Mouse (Mus musculus): Measurements from ENCODE around the gene Fnbp1l. TPM values are rescaled to one million over a fixed set of nuclear protein-coding genes. Genes with fewer than 3 reads are reported as not detected.

Fnbp1l gene
- total RNA-seq (2017) = 2.2 and 2.7 TPM in 2 replicates

- ATAC-seq (ENCODE audit: extremely low read depth, insufficient number of reproducible peaks, low FRiP score, poor library complexity, severe bottlenecking) = peak; percentile 24
Measured at GRCm38 (mm10) chr3:122618991-122619930, at the start of gene Fnbp1l. Gene Fnbp1l (minus strand): TSS chr3:122619715.

- ATAC-seq (ENCODE audit: extremely low read depth, insufficient number of reproducible peaks, low FRiP score, poor library complexity, severe bottlenecking) = no peak
Measured at GRCm38 (mm10) chr3:122660795-122661194, 41.3 kb upstream of the Fnbp1l start.

GRCm38 (mm10) chr3:122659261-122659917, 39.9 kb upstream of the Fnbp1l start:
- ATAC-seq (ENCODE audit: extremely low read depth, insufficient number of reproducible peaks, low FRiP score, poor library complexity, severe bottlenecking) = no peak

DNA sequence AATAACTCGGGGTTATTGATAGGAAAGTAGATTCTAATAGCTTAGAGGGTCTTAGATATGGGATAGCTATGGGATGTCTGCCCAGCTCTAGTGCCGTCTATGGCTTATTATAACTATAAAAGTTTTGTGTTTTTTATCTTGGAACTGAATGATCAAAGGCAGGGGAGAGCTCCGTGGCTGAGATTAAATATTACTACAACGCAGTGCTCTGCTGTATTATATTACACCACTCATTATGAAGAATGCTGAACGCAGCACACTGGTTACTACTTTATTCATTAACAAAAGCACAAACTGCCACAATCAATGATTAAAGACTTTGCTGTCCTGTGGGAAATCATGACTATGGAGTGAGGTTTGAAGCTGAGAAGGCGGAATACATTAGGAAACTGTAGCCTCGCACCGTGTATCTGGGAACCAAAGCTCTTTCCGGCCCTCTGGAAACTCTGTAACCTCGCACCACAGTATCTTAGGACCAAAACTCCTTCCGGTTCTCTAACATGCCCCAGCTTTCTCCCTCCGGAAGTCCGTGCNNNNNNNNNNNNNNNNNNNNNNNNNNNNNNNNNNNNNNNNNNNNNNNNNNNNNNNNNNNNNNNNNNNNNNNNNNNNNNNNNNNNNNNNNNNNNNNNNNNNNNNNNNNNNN, 27.8 kb upstream of the Fnbp1l start:
- no peak for ATAC-seq (ENCODE audit: extremely low read depth, insufficient number of reproducible peaks, low FRiP score, poor library complexity, severe bottlenecking)

DNA sequence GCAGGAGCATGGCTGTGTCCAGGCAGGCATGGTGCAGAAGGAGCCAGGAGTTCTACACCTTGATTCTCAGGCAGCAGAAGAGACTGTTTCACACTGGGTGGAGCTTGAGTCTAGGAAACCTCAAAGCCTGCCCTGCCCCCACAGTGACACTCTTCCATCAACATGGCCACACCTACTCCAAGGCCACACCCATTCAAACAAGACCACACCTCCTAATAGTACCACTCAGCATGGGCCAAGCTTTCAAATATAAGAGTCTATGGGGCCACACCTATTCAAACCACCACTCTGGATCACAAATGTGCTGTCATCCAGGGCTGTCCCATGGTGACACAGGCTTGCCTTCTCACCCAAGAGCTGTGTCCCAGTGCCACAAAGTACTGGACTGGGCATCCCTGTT, 20.8 kb upstream of the Fnbp1l start:
- no peak for ATAC-seq (ENCODE audit: extremely low read depth, insufficient number of reproducible peaks, low FRiP score, poor library complexity, severe bottlenecking)

DNA sequence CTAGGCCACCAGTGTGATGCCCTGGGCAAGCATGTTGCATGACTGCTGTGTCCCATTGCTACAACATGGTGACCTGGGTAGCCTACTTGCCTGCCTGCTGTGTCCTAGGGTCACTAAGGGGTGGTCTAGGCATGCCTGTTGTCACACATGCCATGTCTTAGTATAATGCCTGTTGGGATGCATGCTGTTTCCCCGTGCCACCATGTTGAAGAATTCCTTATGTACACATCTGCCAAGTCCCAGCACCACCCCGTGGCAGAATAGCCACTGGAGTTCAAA, 19.6 kb upstream of the Fnbp1l start:
- ATAC-seq (ENCODE audit: extremely low read depth, insufficient number of reproducible peaks, low FRiP score, poor library complexity, severe bottlenecking) = no peak

GRCm38 (mm10) chr3:122638329-122639196, 19.0 kb upstream of the Fnbp1l start:
- peak; percentile 95 for ATAC-seq (ENCODE audit: extremely low read depth, insufficient number of reproducible peaks, low FRiP score, poor library complexity, severe bottlenecking)

GRCm38 (mm10) chr3:122637280-122637679, 17.8 kb upstream of the Fnbp1l start:
- ATAC-seq (ENCODE audit: extremely low read depth, insufficient number of reproducible peaks, low FRiP score, poor library complexity, severe bottlenecking) = no peak

DNA sequence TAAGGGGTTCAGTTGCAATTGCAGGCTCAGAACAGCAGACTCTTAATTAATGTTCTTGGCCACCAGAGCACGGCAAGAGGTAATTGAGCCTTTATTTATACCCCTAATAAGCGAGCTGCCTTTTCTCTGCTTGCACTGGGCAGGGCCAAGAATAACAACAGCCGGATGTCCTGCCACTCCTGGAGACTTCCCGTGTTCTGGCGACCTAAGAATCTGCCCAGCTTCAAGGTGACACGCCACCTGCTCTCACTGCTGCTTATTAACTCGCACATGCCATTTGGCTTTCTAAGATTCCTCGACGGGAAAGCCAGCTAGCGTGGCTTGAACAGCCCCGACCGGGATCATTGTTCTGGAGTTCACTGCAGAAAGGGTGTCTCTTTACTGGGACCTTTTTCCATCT, 15.7 kb upstream of the Fnbp1l start:
- ATAC-seq (ENCODE audit: extremely low read depth, insufficient number of reproducible peaks, low FRiP score, poor library complexity, severe bottlenecking) = no peak

- ATAC-seq (ENCODE audit: extremely low read depth, insufficient number of reproducible peaks, low FRiP score, poor library complexity, severe bottlenecking) = peak; percentile 26; the same call in 1 of the 2 replicates
Measured at GRCm38 (mm10) chr3:122629580-122629979, 10.1 kb upstream of the Fnbp1l start.

DNA sequence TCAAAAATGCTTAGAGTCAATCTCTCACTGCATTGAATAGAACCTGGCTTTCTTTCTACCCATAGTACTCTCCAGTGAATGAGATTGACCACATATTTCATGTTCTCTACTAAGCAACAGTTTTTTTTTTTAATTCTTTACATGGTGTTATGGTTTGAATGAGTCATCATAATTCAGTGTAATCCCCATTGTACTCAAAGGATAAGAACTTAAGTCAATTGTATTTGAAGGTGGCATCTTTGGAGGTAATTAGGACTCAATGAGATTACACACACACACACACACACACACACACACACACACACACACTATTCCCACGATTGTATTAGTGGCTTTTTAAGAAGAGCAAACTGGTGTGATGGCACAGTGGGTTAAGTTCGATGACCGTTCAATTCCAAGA, 9.4 kb upstream of the Fnbp1l start:
- ATAC-seq (ENCODE audit: extremely low read depth, insufficient number of reproducible peaks, low FRiP score, poor library complexity, severe bottlenecking) = no peak

GRCm38 (mm10) chr3:122628546-122628945, 9.0 kb upstream of the Fnbp1l start:
- no peak for ATAC-seq (ENCODE audit: extremely low read depth, insufficient number of reproducible peaks, low FRiP score, poor library complexity, severe bottlenecking)

DNA sequence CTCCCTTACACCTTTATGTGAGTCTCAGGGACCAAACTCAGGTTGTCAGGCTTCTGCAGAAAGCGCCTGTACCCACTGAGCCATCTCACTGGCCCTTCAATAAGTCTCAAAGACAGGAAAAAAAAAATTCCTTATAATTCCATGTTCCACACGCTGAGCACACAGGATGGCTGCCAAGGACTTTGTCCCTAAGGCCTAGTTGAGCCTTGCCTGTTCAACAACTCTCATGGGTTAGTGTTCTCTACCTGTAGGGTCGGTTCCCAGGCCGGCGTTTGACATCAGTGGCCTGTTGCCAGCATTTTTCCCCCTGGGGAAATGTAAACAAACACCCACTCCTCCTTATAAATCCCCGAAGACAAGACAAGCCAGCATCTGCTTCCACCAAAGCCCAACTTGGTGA, 8.3 kb upstream of the Fnbp1l start:
- no peak for ATAC-seq (ENCODE audit: extremely low read depth, insufficient number of reproducible peaks, low FRiP score, poor library complexity, severe bottlenecking)

- no peak for ATAC-seq (ENCODE audit: extremely low read depth, insufficient number of reproducible peaks, low FRiP score, poor library complexity, severe bottlenecking)
Measured at GRCm38 (mm10) chr3:122624591-122624990, 5.1 kb upstream of the Fnbp1l start.

DNA sequence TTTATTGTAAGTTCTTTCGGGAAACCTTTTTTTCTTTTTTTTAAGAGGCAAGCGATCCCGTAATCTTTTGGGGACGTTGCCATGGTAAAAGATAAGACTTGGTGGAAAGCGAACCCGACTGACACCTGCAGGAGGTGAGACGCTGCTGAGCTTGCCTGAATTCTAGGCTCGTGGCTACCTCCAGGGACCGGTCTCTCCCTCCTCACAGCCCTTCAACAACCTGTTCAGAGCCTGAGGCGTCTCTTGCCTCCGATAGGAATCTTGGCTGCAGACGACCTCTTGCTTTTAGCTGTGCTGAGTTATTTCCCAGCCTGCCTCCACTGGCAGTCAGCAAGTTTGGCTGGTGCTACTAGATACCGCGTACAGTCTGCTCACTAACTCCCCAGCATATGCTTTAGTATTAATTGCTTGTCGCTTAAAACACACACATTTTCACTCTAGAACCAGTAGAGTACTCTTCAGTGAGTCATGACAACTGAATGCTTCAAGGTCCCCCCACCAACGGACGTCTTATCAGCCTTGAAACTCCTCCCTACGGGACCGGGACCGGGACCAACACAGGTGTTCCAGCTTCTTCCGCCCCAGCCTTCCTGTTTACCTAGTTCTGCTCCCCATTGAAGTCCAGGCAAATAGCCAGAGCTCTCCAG, 893 bp upstream of the Fnbp1l start:
- no peak for ATAC-seq (ENCODE audit: extremely low read depth, insufficient number of reproducible peaks, low FRiP score, poor library complexity, severe bottlenecking)

DNA sequence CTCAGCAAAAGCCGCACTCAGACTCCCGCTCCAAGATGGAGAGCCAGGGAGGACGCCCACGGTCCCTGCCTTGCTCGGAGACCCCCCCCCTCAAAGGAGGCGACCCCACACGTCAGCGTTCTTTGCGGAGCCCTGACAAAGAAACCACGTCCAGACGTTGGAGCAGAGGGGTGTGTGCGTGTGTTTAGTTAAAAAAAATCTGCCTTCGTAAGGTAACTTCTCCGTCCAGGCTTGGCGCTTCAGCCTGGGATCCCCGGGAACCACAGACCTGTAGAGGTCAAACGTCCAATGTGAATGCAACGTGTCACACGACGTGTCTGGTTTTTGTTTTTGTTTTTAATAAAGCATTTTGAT, 393 bp upstream of the Fnbp1l start:
- ATAC-seq (ENCODE audit: extremely low read depth, insufficient number of reproducible peaks, low FRiP score, poor library complexity, severe bottlenecking) = no peak

- no peak for ATAC-seq (ENCODE audit: extremely low read depth, insufficient number of reproducible peaks, low FRiP score, poor library complexity, severe bottlenecking)
Measured at GRCm38 (mm10) chr3:122618402-122618801, 1.1 kb downstream of the Fnbp1l start.

GRCm38 (mm10) chr3:122617613-122618340, 1.7 kb downstream of the Fnbp1l start:
- ATAC-seq (ENCODE audit: extremely low read depth, insufficient number of reproducible peaks, low FRiP score, poor library complexity, severe bottlenecking) = no peak
